Mouse (Mus musculus): ENCODE measurements at regions not wholly inside any gene's neighbourhood (a gene's known extent, or its start where the extent isn't known, plus 50 kb on each side); places are given as distances from the start of the nearest gene placed in this dataset.

GRCm38 (mm10) chr4:26402213-26402612, 55.5 kb upstream of the Manea start:
- peak; percentile 85 for ATAC-seq
- peak; percentile 53 for DNase-seq (ENCODE audit: low spot score)
- no peaks in the 10 kb centered on the region for H3K36me3 ChIP-seq (ENCODE audit: insufficient read depth, low read length)

More at GRCm38 (mm10) chr4:26402213-26402612, 55.5 kb upstream of the Manea start:
- no peak overlapping the region for H3K9ac ChIP-seq (replicated peaks; ENCODE audit: low read length)
- H3K27ac ChIP-seq: no peak overlapping the region
- H3K27me3 ChIP-seq (ENCODE audit: insufficient read depth, low read length): no peaks in the 10 kb centered on the region
- H3K4me3 ChIP-seq (ENCODE audit: low read length): no peak overlapping the region
- no peak for TF ChIP-seq CTCF (IDR thresholded peaks at IDR 0.05; ENCODE audit: low read depth)
- H3K4me1 ChIP-seq (ENCODE audit: insufficient read depth, low read length): no peaks in the 10 kb centered on the region
- no peak overlapping the region for H3K4me2 ChIP-seq (ENCODE audit: low read depth, low read length)
- no peaks in the 10 kb centered on the region for H3K9me3 ChIP-seq (ENCODE audit: low read length)

All from hindbrain, postnatal 0 days (tissue).